Mouse (Mus musculus): ENCODE measurements around the gene Optn.

The Optn gene

DNA sequence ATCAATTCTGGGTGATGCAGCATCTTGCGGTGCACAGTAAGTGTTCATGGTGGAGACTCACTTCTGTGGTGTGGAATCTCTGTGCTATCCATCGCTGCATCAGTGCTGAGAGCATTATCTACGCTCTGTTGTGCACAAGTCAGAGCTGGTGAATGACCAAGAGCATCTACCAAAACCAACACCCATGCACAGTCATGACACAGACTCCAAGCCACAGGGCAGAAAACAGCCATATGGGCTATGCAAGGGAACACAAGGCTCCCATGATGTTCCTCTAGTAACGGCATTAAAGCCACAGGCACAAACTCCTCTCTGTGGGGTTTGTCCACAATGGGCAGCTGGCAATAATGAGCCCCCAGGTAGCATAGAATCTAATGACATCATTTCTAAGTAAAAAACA, 34.0 kb downstream of the Optn start:
- DNase-seq (ENCODE audit: low spot score): no peak

DNA sequence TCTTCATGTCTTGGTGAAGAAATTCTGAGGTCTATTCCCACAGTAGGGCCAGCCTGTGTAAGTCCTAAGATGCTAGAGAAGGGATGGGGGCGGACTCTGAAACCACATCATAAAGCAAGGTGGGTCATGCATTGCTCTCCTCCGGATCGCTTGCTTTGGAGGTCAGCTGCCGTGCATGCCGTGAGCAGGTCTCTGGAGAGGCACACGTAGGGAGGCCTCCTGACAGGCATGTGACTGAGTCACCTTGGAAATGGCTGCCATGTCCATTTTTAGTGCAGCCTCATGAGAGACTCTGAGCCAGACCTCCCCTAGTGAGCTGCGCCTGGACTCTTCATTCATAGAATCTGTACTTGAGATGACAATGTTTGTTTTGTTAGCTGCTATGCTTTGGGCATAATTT, 35.8 kb downstream of the Optn start:
- DNase-seq (ENCODE audit: low spot score): no peak

GRCm38 (mm10) chr2:5027057-5027456, 36.8 kb downstream of the Optn start:
- no peak for DNase-seq (ENCODE audit: low spot score)

DNA sequence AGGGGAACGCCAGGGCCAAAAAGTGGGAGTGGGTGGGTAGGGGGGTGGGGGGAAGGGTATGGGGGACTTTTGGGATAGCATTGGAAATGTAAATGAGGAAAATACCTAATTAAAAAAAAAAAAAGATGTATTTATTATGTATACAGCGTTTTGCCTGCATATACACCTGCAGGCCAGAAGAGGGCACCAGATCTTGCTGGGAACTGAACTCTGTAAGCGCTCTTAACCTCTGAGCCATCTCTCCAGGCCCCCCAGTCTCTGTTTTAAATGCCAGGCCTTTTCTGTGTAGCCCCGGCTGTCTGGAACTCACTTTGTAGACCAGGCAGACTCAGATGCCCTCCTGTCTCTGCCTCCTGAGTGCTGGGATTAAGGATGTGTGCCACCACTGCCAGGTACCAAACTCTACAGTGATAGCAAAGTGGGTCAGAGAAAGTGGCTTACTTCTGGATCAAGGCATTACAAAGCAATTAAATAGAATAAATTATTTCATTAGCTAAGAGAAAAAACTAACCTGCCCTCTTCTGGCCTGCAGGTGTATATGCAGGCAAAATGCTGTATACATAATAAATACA, 38.6 kb downstream of the Optn start:
- DNase-seq (ENCODE audit: low spot score): no peak

- no peak for DNase-seq (ENCODE audit: low spot score)
These were observed 40.0 kb downstream of the Optn start for GRCm38 (mm10) chr2:5023699-5024399.

DNA sequence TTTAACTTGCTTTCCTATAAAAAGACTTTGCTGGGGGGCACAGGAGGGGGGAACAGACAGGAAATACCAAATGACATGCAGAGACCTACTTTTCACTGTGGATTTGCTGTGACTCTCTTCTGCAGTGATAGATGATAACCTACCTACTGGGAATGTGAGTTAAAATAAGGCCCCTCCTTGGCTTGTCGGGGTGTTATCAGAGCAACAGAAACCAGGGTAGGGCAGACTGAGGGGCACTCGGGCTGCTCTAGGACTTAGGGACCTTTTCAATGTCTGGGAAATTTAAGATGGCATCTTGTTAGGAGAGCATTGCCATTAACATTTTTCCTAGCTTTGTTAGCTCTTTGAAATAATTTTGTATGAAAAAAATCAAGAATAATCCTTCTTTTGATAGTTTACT, 40.6 kb downstream of the Optn start:
- DNase-seq (ENCODE audit: low spot score): no peak

GRCm38 (mm10) chr2:5019708-5020107, 44.1 kb downstream of the Optn start:
- DNase-seq (ENCODE audit: low spot score): no peak

GRCm38 (mm10) chr2:5016922-5017321, 46.9 kb downstream of the Optn start:
- no peak for DNase-seq (ENCODE audit: low spot score)

GRCm38 (mm10) chr2:5015527-5015926, 48.3 kb downstream of the Optn start:
- no peak for DNase-seq (ENCODE audit: low spot score)

DNA sequence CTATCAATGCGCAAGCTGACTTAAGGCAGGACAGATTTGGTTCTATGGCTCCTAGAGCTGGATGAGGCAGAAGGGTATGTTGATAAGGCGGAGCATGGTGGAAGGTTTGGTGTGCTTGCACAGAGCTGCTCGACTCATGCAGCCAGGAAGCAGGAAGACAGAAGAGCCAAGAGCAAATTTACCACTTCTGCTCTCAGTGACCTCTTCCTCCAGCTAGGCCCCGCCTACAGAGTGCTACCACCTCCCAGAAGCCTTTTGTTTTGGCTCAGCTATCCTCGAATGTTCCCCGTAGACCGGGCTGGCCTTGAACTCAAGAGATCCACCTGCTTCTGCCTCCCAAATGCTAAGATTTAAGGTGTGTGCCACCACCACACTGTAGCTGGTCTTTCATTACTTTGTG, 49.2 kb downstream of the Optn start:
- DNase-seq (ENCODE audit: low spot score): no peak

DNA sequence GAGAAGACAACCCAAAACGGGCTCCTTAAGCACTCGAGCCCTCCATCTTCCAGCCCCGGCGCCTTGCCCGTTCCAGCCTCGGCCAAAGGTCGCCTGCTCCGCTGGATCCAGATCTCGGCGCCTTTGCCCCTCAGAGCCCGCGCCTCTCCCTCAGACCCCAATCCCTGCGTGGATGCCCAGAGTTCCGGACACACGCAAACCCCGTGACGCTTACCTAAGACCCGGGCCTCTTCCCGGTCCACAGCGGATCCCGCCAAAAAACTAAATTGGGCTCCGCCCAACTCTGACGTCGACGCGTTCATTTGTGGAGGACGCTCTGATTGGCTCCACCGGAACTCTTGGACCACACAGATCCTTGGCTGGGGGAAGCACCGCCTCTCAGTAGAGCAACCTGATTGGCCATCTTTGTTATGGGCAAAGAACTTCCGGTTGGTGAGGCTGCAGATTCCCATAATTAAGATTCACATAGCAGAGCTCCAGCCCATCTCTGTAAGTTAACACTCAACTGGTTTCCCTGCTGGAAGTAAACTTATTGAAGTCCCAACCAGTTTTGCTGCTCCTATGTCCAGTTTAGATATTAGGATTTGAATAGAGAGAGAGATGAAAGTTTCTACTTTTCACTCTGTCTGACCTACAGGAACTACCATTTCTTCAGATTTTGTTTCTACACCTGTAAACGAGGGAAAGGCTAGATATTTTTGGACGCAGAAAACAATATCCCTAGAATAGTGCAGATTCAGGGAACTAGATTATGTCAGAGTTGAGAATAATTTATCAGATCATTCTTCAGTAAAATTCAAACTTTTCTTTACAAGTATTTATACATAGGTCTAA, 51.1 kb downstream of the Optn start, which contains the start of gene Mcm10:
TSS of gene Mcm10 (minus strand) at position 301 of the 834 bp plus-strand sequence.
- DNase-seq (ENCODE audit: low spot score): peak; percentile 96

DNA sequence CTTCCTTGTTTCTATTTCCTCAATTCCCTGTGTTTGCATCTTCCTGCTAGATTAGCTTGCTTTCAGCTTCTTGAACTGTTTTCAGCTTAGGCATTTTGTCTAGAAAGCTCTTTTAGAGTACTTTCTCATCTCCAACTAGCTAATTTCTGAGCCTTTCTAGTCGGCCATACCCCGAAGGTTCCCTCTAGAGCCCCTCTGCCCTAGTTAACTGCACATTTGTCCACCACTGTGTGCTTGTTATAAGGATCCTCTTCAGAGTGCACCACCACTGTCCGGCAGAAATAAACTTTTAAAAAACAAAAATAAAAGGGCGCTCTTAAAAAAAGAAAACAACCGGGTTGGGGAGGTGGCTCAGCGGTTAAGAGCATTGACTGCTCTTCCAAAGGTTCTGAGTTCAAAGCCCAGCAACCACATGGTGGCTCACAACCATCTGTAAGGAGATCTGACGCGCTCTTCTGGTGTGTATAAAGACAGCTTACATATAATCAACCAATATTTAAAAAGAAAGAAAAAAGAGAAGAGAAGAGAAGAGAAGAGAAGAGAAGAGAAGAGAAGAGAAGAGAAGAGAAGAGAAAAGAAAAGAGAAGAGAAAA, 51.9 kb downstream of the Optn start:
- DNase-seq (ENCODE audit: low spot score): no peak

- DNase-seq (ENCODE audit: low spot score): no peak
These were observed 56.7 kb downstream of the Optn start for GRCm38 (mm10) chr2:5007107-5007506.

- no peak for DNase-seq (ENCODE audit: low spot score)
These were observed 62.6 kb downstream of the Optn start for GRCm38 (mm10) chr2:5001266-5001665.

- no peak for DNase-seq (ENCODE audit: low spot score)
These were observed 64.9 kb downstream of the Optn start for GRCm38 (mm10) chr2:4998905-4999304.

DNA sequence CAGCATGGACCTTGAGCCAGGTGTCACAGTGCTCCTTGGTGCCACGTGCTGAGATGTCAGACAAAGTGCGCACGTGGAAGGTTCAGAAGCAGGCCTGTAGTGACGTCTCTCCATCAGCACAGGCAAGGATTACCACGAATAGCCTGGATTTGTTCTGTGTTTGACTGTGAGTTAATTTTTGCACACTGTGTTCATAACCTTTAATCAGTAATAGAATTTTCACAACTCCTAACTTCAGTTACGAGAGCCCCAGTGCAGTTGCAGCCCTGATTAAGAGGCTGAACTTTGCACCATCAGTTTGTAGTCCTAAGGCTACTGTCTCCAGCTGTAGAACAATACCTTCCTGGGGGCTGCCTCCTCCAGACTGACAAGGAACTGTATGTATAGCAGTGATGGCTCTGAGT, 67.4 kb downstream of the Optn start:
- no peak for DNase-seq (ENCODE audit: low spot score)

DNA sequence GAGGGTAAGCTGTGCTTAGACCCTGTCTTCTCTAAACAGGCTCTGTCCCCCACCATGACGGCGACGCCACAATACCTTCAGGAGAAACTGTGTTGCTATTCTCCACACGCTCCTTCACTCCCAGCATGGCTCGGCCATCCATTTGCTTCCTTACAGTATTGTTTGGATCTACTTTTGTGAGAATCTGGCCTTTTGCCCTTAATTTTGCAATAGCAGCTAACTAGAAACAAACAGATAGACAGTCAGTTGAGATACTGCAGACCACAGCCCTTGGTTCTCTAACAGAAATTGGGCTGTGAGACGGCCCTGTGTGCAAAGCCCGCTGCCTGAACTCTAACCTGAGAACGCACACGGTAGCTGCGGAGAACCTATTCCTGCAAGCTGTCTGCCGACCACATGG, 68.2 kb downstream of the Optn start:
- no peak for DNase-seq (ENCODE audit: low spot score)

DNA sequence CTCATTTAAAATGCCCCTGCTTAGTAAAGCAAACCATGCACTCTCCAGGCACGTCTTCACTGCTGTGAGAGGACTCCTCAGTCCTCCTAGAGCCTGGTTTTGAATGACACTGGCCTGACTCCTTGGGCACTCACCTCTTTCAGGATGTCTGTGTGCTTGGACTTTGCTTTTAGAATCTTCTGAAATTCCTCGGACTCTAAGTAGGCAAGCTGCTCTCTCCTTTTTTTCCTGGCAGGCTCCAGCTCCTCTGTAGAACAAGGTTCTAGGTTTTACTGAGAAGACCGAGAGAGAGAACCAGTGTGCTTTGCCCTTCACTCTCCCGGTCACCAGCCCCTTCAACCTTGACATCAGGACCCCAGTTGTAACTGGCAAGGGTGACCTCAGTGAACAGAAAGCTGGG, 69.4 kb downstream of the Optn start:
- no peak for DNase-seq (ENCODE audit: low spot score)

DNA sequence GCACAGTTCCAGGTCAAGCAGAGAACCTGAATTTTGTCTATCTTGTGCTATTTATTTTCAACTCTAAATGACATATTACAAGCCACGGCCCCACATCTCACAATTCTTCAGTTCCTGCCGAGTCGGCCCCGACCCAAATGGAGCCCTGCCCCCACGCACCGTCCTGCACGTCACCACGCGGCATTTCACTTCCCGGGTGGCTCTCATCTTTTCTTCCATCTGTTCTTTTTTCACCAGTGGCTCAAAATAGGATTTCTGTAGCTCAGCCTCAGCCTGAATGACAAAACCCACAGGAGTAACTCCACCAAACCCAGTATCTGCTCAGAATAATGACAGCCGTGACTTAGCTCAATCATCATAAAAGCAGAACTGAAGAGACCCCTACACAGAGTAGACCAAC, 70.3 kb downstream of the Optn start:
- DNase-seq (ENCODE audit: low spot score): no peak

DNA sequence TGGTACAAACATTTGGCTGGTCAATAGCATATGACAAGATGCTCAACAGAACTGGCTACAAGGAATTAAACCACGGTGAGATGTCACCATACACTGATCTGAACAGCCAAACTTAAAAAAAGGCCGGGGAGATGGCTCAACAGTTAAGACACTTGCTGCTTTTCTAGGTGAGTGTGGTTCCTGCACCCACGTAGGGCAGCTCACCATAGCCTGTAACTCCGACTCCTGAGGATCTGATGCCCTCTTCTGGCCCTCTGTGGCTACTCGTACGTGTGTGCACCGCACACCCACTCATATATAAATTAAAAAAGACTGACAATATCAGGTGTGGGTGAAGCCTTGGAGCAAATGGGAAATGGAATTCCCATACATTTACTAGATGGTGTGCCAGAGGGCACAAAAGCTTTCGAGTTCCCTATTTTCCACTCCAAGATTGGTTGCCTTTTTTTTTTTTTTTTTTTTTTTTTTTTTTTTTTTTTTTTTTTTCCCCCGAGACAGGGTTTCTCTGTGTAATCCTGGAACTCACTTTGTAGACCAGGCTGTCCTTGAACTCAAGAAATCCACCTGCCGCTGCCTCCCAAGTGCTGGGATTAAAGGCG, 74.9 kb downstream of the Optn start:
- peak; percentile 8 for DNase-seq (ENCODE audit: low spot score)

DNA sequence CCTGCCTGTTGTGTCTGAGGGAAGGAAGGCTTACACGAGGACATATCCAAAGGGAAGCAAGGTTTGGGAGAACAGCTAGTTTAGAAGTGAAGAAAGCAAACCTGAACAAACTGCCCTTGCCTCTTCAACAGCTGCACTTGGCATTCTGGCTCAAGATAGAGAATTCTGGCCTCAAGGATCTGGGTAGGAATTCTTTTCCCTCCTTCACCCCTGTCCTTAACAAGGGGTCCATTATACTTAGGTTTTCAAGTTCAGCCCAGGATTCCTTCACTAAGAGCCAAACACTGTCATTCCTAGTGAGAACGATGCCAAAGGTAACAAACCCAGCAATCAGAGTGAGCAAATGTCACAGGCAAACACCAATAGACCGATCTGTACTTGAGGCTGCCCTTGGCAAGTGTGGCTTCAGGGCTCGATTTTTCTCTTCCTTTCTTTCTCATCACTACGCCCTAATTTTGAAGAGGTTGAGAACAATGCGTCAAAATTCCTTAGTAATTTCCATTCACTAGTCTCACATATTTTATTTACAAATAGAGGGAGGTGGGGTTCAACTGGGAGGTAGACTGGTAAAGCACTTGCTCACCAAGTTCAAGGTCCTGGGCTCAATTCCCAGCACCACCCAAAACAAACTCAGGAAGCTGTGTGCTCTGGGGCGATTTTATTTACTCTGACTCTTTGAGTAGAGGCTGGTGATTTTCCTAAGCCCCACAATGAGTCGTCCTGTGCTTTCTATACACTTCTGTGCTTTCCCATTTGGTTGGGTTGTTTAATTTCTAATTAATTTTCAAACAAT, 76.3 kb downstream of the Optn start:
- DNase-seq (ENCODE audit: low spot score): peak; percentile 14

DNA sequence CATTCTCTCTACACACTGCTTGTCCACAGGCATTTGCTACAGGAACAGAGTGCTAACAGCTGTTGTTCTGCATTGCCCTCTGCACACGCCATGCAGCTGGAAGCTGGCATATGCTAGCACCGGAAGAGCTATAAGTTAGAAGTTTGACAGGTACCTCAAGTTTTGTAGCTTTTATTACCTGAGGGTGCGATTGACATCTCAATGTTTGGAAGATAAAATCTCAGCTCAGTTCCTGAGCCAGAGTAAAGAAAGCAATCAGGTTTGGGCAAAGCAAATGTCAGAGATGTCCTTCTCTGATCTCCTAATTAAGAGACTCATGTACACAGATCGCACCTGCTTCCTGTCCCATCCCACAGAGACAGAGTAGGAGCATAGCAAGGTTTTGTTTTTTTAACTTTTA, 77.1 kb downstream of the Optn start:
- DNase-seq (ENCODE audit: low spot score): no peak

Measured in lung, postnatal 25 days (tissue).